Mouse (Mus musculus): Measurements from ENCODE around the gene Itm2c. TPM values are rescaled to one million over a fixed set of nuclear protein-coding genes. Genes with fewer than 3 reads are reported as not detected.

The Itm2c gene
- polyA plus RNA-seq, 2 experiments = 22.0 to 27.2 TPM

DNA sequence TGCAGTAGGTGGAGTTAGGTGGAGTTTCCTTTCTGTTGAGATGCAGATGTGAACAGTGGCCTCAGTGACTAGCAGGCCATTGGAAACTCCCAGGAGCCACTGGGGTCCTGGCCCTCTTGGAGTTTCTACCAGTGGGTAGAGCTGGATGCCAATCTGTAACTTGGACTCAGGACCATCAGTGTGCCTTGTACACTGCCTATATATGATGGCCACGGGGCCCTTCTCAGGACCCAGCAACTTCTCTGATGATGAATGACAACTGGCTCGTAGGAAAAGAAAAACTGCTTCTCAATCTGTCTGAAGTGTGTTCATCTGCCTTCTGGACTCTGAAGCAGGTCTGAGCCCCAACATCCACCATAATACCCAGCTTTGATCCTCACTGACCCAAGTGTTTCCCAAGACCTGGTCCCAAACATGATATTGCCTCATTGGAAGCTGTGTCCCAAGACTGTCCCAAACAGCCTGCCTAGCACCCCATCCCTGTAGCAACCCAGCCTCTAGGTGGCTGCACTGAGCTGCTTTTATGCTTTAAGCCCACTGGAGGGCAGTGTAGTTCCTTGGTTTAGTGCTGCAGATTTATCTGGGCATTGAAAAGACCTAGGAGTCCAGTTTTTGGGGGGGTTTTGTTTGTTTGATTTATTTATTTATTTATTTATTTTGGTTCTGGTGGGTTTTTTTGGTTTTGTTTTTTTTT lies 40.9 kb upstream of the Itm2c start:
- peak; percentile 37; the same call in 1 of the 2 replicates for ATAC-seq (ENCODE audit: insufficient read depth)
- DNase-seq (ENCODE audit: low read depth in 3 of 3, low spot score in 3 of 3) = peak; percentile 39 to 52 (median 43)
- Histone ChIP-seq H3K4me3 (ENCODE audit: insufficient read depth in 1 of 2, low read depth in 2 of 2, low read length in 2 of 2) (no peak overlapping the region), H3K27me3 (ENCODE audit: control insufficient read depth, insufficient read depth, low read length) (no peaks in the 10 kb centered on the region), H3K9ac (replicated peaks) (no peak overlapping the region), H3K36me3 (replicated peaks; ENCODE audit: control insufficient read depth, insufficient read depth, low read depth) (peaks cover 21% of the 10 kb centered on the region), H3K9me3 (ENCODE audit: control insufficient read depth, low read length) (no peaks in the 10 kb centered on the region), H3K4me1 (replicated peaks; ENCODE audit: control insufficient read depth in 2 of 2, insufficient read depth in 2 of 2, low read length in 1 of 2) (no peaks in the 10 kb centered on the region), H3K4me2 (ENCODE audit: low read depth) (no peak overlapping the region), H3K27ac (no peak overlapping the region)
- 67% methylated on average over 2 of the region's 2 CpGs for WGBS (ENCODE audit: insufficient replicate concordance)
- TF ChIP-seq CTCF (IDR thresholded peaks at IDR 0.05; ENCODE audit: low read depth) = peak; percentile 98
- TF ChIP-seq EP300 (IDR thresholded peaks at IDR 0.05; ENCODE audit: low read depth) = no peak

GRCm38 (mm10) chr1:85853865-85854264 lies 40.2 kb upstream of the Itm2c start:
- no peak for DNase-seq (ENCODE audit: low read depth in 3 of 3, low spot score in 3 of 3)
- 84% methylated on average over 2 of the region's 2 CpGs for WGBS (ENCODE audit: insufficient replicate concordance)
- TF ChIP-seq EP300 (IDR thresholded peaks at IDR 0.05; ENCODE audit: low read depth) (no peak), CTCF (IDR thresholded peaks at IDR 0.05; ENCODE audit: low read depth) (no peak)

DNA sequence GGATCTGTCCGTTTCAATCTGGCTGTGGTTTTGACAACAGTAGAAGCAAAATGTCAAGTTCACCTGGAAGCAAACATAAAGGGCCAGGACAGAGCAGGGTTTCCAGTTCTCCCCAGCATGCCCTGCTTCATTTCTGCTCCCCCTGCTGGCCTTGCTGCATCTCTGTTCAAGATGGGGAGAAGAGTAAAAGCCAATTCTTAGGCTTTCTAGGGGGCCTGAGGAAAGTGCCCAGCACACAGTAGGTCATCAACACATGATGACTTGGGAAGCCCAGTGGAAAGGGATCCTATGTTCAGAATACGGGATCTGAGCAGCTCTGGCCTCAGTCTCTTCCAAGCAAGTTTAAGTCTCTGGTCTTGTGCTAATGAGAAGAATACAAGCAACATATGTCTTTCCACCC lies 39.6 kb upstream of the Itm2c start:
- Histone ChIP-seq H3K4me2 (ENCODE audit: low read depth) (no peak overlapping the region), H3K9me3 (ENCODE audit: control insufficient read depth, low read length) (no peaks in the 10 kb centered on the region), H3K4me1 (replicated peaks; ENCODE audit: control insufficient read depth in 2 of 2, insufficient read depth in 2 of 2, low read length in 1 of 2) (no peaks in the 10 kb centered on the region), H3K4me3 (ENCODE audit: insufficient read depth in 1 of 2, low read depth in 2 of 2, low read length in 2 of 2) (no peak overlapping the region), H3K27ac (no peak overlapping the region), H3K27me3 (ENCODE audit: control insufficient read depth, insufficient read depth, low read length) (no peaks in the 10 kb centered on the region), H3K36me3 (replicated peaks; ENCODE audit: control insufficient read depth, insufficient read depth, low read depth) (peaks cover 8% of the 10 kb centered on the region), H3K9ac (replicated peaks) (no peak overlapping the region)
- 68% methylated on average over 2 of the region's 2 CpGs for WGBS (ENCODE audit: insufficient replicate concordance)
- DNase-seq (ENCODE audit: low read depth in 3 of 3, low spot score in 3 of 3) = no peak
- ATAC-seq (ENCODE audit: insufficient read depth) = no peak
- TF ChIP-seq CTCF (IDR thresholded peaks at IDR 0.05; ENCODE audit: low read depth) (peak; percentile 32), EP300 (IDR thresholded peaks at IDR 0.05; ENCODE audit: low read depth) (no peak)

More at GRCm38 (mm10) chr1:85853865-85854264, 40.2 kb upstream of the Itm2c start:
- H3K9ac ChIP-seq (replicated peaks) = no peak overlapping the region
- no peak overlapping the region for H3K4me3 ChIP-seq (ENCODE audit: insufficient read depth in 1 of 2, low read depth in 2 of 2, low read length in 2 of 2)
- H3K4me2 ChIP-seq (ENCODE audit: low read depth) = no peak overlapping the region
- no peak for ATAC-seq (ENCODE audit: insufficient read depth)
- H3K9me3 ChIP-seq (ENCODE audit: control insufficient read depth, low read length) = no peaks in the 10 kb centered on the region
- no peak overlapping the region for H3K27ac ChIP-seq
- H3K36me3 ChIP-seq (replicated peaks; ENCODE audit: control insufficient read depth, insufficient read depth, low read depth) = peaks cover 14% of the 10 kb centered on the region
- H3K27me3 ChIP-seq (ENCODE audit: control insufficient read depth, insufficient read depth, low read length) = no peaks in the 10 kb centered on the region
- H3K4me1 ChIP-seq (replicated peaks; ENCODE audit: control insufficient read depth in 2 of 2, insufficient read depth in 2 of 2, low read length in 1 of 2) = no peaks in the 10 kb centered on the region

DNA sequence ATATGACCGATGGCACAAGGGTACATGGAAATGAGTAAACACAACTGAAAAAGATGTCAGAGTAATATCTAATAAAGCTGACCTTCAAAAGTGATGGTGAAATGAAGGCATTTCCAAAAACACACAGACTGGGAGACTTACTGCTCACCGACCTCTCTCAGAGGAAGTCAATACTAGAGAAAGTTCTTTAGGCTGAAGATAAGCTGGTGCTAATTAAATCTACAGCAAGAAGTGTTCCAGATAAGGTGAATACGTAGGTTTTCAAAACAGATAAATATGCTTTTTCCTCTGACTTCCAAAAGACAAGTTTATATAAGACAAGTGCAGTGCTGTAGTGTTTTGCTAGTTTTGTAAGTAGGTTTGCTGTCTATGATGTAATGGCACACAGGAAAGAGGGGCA lies 37.8 kb upstream of the Itm2c start:
- Histone ChIP-seq H3K4me3 (ENCODE audit: insufficient read depth in 1 of 2, low read depth in 2 of 2, low read length in 2 of 2) (no peak overlapping the region), H3K4me2 (ENCODE audit: low read depth) (no peak overlapping the region), H3K9ac (replicated peaks) (no peak overlapping the region), H3K27ac (no peak overlapping the region), H3K4me1 (replicated peaks; ENCODE audit: control insufficient read depth in 2 of 2, insufficient read depth in 2 of 2, low read length in 1 of 2) (no peaks in the 10 kb centered on the region), H3K27me3 (ENCODE audit: control insufficient read depth, insufficient read depth, low read length) (no peaks in the 10 kb centered on the region), H3K9me3 (ENCODE audit: control insufficient read depth, low read length) (no peaks in the 10 kb centered on the region), H3K36me3 (replicated peaks; ENCODE audit: control insufficient read depth, insufficient read depth, low read depth) (no peaks in the 10 kb centered on the region; the same call in none of the 2 replicates)
- DNase-seq (ENCODE audit: low read depth in 3 of 3, low spot score in 3 of 3) (no peak), ATAC-seq (ENCODE audit: insufficient read depth) (no peak)
- TF ChIP-seq EP300 (IDR thresholded peaks at IDR 0.05; ENCODE audit: low read depth) = no peak
- no peak for TF ChIP-seq CTCF (IDR thresholded peaks at IDR 0.05; ENCODE audit: low read depth)
- WGBS (ENCODE audit: insufficient replicate concordance) = 36% methylated on average over 3 of the region's 3 CpGs

- H3K9ac ChIP-seq (replicated peaks) = no peak overlapping the region
- no peaks in the 10 kb centered on the region for H3K9me3 ChIP-seq (ENCODE audit: control insufficient read depth, low read length)
- H3K4me3 ChIP-seq (ENCODE audit: insufficient read depth in 1 of 2, low read depth in 2 of 2, low read length in 2 of 2) = no peak overlapping the region
- no peaks in the 10 kb centered on the region for H3K4me1 ChIP-seq (replicated peaks; ENCODE audit: control insufficient read depth in 2 of 2, insufficient read depth in 2 of 2, low read length in 1 of 2)
- no peak overlapping the region for H3K27ac ChIP-seq
- H3K36me3 ChIP-seq (replicated peaks; ENCODE audit: control insufficient read depth, insufficient read depth, low read depth) = no peaks in the 10 kb centered on the region; the same call in 1 of the 2 replicates
- TF ChIP-seq CTCF (IDR thresholded peaks at IDR 0.05; ENCODE audit: low read depth) (no peak), EP300 (IDR thresholded peaks at IDR 0.05; ENCODE audit: low read depth) (no peak)
- no peak for DNase-seq (ENCODE audit: low read depth in 3 of 3, low spot score in 3 of 3)
- no peaks in the 10 kb centered on the region for H3K27me3 ChIP-seq (ENCODE audit: control insufficient read depth, insufficient read depth, low read length)
- 69% methylated on average over 6 of the region's 6 CpGs for WGBS (ENCODE audit: insufficient replicate concordance)
- no peak for ATAC-seq (ENCODE audit: insufficient read depth)
- no peak overlapping the region for H3K4me2 ChIP-seq (ENCODE audit: low read depth)
These were observed 36.8 kb upstream of the Itm2c start for GRCm38 (mm10) chr1:85857261-85857754.

Measured in liver, embryonic 14.5 days (tissue).